Mouse (Mus musculus): ENCODE measurements around the gene St3gal3.

DNA sequence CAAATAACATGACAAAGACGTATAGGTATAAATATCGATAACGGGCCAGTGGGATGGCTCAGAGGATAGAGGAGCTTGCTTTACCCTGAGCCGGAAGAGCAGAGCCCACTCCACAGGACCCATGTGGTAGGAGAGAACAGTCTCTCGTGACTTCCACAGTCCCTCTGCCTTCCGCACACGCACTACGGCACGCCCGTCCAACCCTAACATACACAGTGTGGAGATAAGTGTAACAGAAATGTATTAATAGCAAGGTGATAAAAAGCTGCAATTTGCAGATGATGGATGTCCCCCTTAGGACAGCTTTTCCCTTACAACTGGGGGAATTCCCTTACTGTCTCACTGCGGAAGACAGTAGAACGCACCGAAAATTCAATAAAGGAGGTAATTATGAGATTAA is 25.1 kb downstream of the St3gal3 start:
- TF ChIP-seq CTCF (IDR thresholded peaks at IDR 0.05; ENCODE audit: low read depth) (no peak), EP300 (IDR thresholded peaks at IDR 0.05; ENCODE audit: low read depth) (peak; percentile 62)
